8 mouse cellular contexts compared by ENCODE assay signal in the genomic region with DNA sequence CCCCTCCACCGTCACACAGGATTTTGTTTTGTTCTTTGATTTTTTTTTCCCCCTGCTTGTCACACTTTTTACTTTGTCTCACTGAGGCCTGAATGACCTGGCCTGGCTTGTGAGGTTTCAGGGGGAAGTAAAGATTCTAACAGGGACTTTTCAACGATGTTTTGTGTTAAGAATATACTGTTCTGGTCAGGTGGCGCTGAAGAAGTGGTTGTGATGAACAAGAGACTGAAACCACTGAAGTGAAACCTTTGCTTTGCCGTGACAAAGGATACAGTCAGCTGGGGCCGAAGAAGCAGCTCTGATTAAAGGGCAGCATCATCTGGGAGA.
DNase-seq lines count a peak whose midpoint lies in the region; ATAC-seq and TF ChIP-seq lines count a peak whose summit lies in the region.

No protein-coding gene starts in this region.

- ATAC-seq in heart, postnatal 0 days (ENCODE audit: insufficient read depth, low read depth) = no peak
- ATAC-seq in lung, embryonic 16.5 days (ENCODE audit: low read depth) = no peak
- no peak for ATAC-seq in neural tube, embryonic 15.5 days (ENCODE audit: low FRiP score)

- H3K9me3 ChIP-seq in heart, postnatal 0 days (replicated peaks; ENCODE audit: control insufficient read depth, low read length) = no peaks in the 10 kb centered on the region
- no peaks in the 10 kb centered on the region for H3K9me3 ChIP-seq in lung, embryonic 16.5 days (ENCODE audit: control insufficient read depth, low read length)
- no peaks in the 10 kb centered on the region for H3K9me3 ChIP-seq in neural tube, embryonic 15.5 days (replicated peaks)

- TF ChIP-seq POLR2A in bone marrow, adult 2 months (IDR thresholded peaks at IDR 0.05; ENCODE audit: borderline replicate concordance, control insufficient read depth, low read depth, low read length) = no peak

- no peak for DNase-seq in heart, postnatal 0 days (ENCODE audit: low spot score)
- DNase-seq in heart, postnatal 25 days (ENCODE audit: low spot score) = no peak
- no peak for DNase-seq in lung, postnatal 36 days
- DNase-seq in yolk sac, embryonic 10.5 days (ENCODE audit: low spot score) = no peak
- no peak for DNase-seq in right cerebral cortex, adult 18-20 months

- 75% methylated on average over 5 of the region's 5 CpGs for WGBS in heart, postnatal 0 days
- WGBS in lung, embryonic 16.5 days = 67% methylated on average over 5 of the region's 5 CpGs
- WGBS in bone marrow, adult 2 months = 64% methylated on average over 5 of the region's 5 CpGs
- WGBS in neural tube, embryonic 15.5 days = 46% methylated on average over 5 of the region's 5 CpGs

- peak overlapping the region; percentile 74 for H3K27ac ChIP-seq in heart, postnatal 0 days (ENCODE audit: low read depth)
- peak overlapping the region; percentile 55 for H3K27ac ChIP-seq in lung, embryonic 16.5 days (ENCODE audit: low read length)
- H3K27ac ChIP-seq in bone marrow, adult 2 months (ENCODE audit: control insufficient read depth, insufficient read depth, low read depth, low read length, poor library complexity) = peak overlapping the region; percentile 77; the same call in 1 of the 2 replicates
- H3K27ac ChIP-seq in neural tube, embryonic 15.5 days (replicated peaks) = peak overlapping the region; percentile 66

- no peaks in the 10 kb centered on the region for H3K36me3 ChIP-seq in heart, postnatal 0 days (replicated peaks; ENCODE audit: control insufficient read depth, insufficient read depth, low read length)
- H3K36me3 ChIP-seq in lung, embryonic 16.5 days (ENCODE audit: control insufficient read depth, insufficient read depth, low read length) = no peaks in the 10 kb centered on the region
- H3K36me3 ChIP-seq in neural tube, embryonic 15.5 days = no peaks in the 10 kb centered on the region

- H3K27me3 ChIP-seq in heart, postnatal 0 days (ENCODE audit: control insufficient read depth, insufficient read depth, low read length) = no peaks in the 10 kb centered on the region
- no peaks in the 10 kb centered on the region for H3K27me3 ChIP-seq in lung, embryonic 16.5 days (ENCODE audit: control insufficient read depth, insufficient read depth, low read depth, low read length)
- no peaks in the 10 kb centered on the region for H3K27me3 ChIP-seq in neural tube, embryonic 15.5 days (replicated peaks)

- intact Hi-C loops in heart, postnatal 25 days (cut with DNase I) = loop anchor here (5.0 kb wide), 1 partner anchor 71 kb away; no protein-coding TSS in a partner anchor

- no peak overlapping the region for H3K4me2 ChIP-seq in heart, postnatal 0 days (ENCODE audit: low read depth, low read length)
- no peak overlapping the region for H3K4me2 ChIP-seq in lung, embryonic 16.5 days (ENCODE audit: low read depth, low read length)
- no peak overlapping the region for H3K4me2 ChIP-seq in neural tube, embryonic 15.5 days

- H3K9ac ChIP-seq in heart, postnatal 0 days (replicated peaks; ENCODE audit: low read depth, low read length) = no peak overlapping the region
- H3K9ac ChIP-seq in lung, embryonic 16.5 days (ENCODE audit: low read length) = no peak overlapping the region
- no peak overlapping the region for H3K9ac ChIP-seq in neural tube, embryonic 15.5 days (replicated peaks)

- peaks cover 17% of the 10 kb centered on the region for H3K4me1 ChIP-seq in heart, postnatal 0 days (ENCODE audit: control insufficient read depth, insufficient read depth)
- peaks cover 5% of the 10 kb centered on the region; the same call in 1 of the 2 replicates for H3K4me1 ChIP-seq in lung, embryonic 16.5 days (replicated peaks; ENCODE audit: control insufficient read depth, insufficient read depth, low read length)
- H3K4me1 ChIP-seq in bone marrow, adult 2 months (ENCODE audit: control insufficient read depth, insufficient read depth, low read length) = peaks cover 2% of the 10 kb centered on the region; the same call in 1 of the 2 replicates
- peaks cover 6% of the 10 kb centered on the region for H3K4me1 ChIP-seq in neural tube, embryonic 15.5 days

- no peak for TF ChIP-seq CTCF in heart, postnatal 0 days (IDR thresholded peaks at IDR 0.05; ENCODE audit: low read depth)
- TF ChIP-seq CTCF in bone marrow, adult 2 months (IDR thresholded peaks at IDR 0.05; ENCODE audit: control insufficient read depth, insufficient read depth, low read length) = no peak

- no peak overlapping the region for H3K4me3 ChIP-seq in heart, postnatal 0 days (ENCODE audit: low read depth, low read length)
- no peak overlapping the region for H3K4me3 ChIP-seq in lung, embryonic 16.5 days (ENCODE audit: low read length)
- H3K4me3 ChIP-seq in bone marrow, adult 2 months (replicated peaks; ENCODE audit: control insufficient read depth, low read depth, low read length) = no peak overlapping the region
- H3K4me3 ChIP-seq in neural tube, embryonic 15.5 days (replicated peaks) = no peak overlapping the region

- TF ChIP-seq EP300 in heart, postnatal 0 days (IDR thresholded peaks at IDR 0.05; ENCODE audit: low read depth) = no peak
